Mouse (Mus musculus) heart, embryonic 13.5 days (tissue): Measurements from ENCODE around the gene Nmnat3. TPM values are rescaled to one million over a fixed set of nuclear protein-coding genes. Genes with fewer than 3 reads are reported as not detected.

Experiments
- ATAC-seq: fragments of 200-750 bp; cut with Nextera tagmentation; 2 replicates; pipeline ENCODE4 v1.8.0; 2017; ENCODE audit warnings: moderate TSS enrichment; ENCODE audit not compliant: insufficient number of reproducible peaks, low FRiP score, low TSS enrichment; ENCODE audit errors: extremely low read depth
- H3K27ac ChIP-seq: fragments of 300-500 bp; sonication (generic); replicated peaks from 2 replicates; pipeline ENCODE4 v1.5.1; 2015; ENCODE audit warnings: moderate library complexity, mild to moderate bottlenecking, inconsistent platforms
- H3K27me3 ChIP-seq: fragments of 300-500 bp; sonication (generic); replicated peaks from 2 replicates; pipeline ENCODE4 v1.6.1; 2015; ENCODE audit warnings: mild to moderate bottlenecking, inconsistent platforms
- H3K36me3 ChIP-seq: fragments of 300-500 bp; sonication (generic); 2 replicates; pipeline ENCODE4 v1.6.1; 2015; ENCODE audit warnings: mild to moderate bottlenecking, inconsistent platforms
- H3K4me1 ChIP-seq: fragments of 300-500 bp; sonication (generic); 2 replicates; pipeline ENCODE4 v1.6.1; 2015; ENCODE audit warnings: inconsistent platforms
- H3K4me2 ChIP-seq: fragments of 300-500 bp; sonication (generic); 2 replicates; pipeline ENCODE4 v1.6.1; 2015; ENCODE audit warnings: inconsistent platforms, mild to moderate bottlenecking, moderate library complexity
- H3K4me3 ChIP-seq: fragments of 300-500 bp; sonication (generic); 2 replicates; pipeline ENCODE4 v1.5.1; 2015; ENCODE audit warnings: moderate library complexity, mild to moderate bottlenecking, inconsistent platforms
- H3K9ac ChIP-seq: fragments of 300-500 bp; sonication (generic); 2 replicates; pipeline ENCODE4 v1.6.1; 2015; ENCODE audit warnings: inconsistent platforms, mild to moderate bottlenecking, moderate library complexity
- H3K9me3 ChIP-seq: fragments of 300-500 bp; sonication (generic); 2 replicates; pipeline ENCODE4 v1.6.1; 2016; ENCODE audit warnings: inconsistent platforms
- WGBS: fragments of 180-500 bp; shearing (Covaris S2); methylation state at CpG from one replicate; pipeline ENCODE4 v1.1.7; 2015; ENCODE audit warnings: mixed read lengths; 5-methylcytosine and 5-hydroxymethylcytosine counted together
- polyA plus RNA-seq: library from polyadenylated mRNA; unstranded; fragments of >200 nt; fragmentation: Nextera tagmentation; extraction: Ambion mirVana; gene quantifications from 2 replicates; pipeline ENCODE4 v1.2.1, GENCODE M21; 2015

The Nmnat3 gene
- polyA plus RNA-seq, 1 experiment from 2014 or later: 8.7 TPM

DNA sequence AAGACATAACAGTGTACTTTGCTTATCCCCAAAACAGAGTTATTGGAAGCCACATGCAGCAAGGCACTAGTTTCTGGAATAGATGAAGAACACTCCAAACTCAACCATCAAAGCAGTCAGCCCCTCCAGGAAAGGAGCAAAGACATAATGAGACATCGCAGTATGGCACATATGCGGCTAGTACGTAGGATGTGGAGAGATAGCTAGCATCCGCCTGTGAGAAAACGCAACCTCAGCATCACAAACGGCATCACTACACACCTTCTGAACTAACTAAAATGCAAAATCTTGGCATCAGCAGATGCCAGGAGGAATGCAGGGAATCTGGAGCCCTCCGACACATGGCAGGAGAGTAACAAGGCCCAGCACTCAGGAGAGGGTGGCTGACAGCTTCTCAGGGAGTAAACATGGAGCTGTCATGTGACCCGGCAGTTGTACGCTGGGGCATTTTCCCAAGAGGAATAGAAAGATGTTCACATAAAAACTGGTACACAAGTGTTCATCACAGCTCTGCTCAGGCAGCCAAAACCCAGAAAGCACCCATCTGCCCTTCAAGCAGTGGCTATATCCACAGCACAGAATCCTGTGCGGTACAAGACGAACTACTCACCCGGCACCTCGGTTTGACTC is 80.2 kb downstream of the Nmnat3 start:
- H3K27ac ChIP-seq: no peak overlapping the region
- WGBS: 83% methylated on average over 13 of the region's 13 CpGs
- no peak overlapping the region for H3K4me2 ChIP-seq
- no peak overlapping the region for H3K9ac ChIP-seq
- ATAC-seq: no peak
- H3K27me3 ChIP-seq: no peaks in the 10 kb centered on the region
- no peak overlapping the region for H3K4me3 ChIP-seq
- H3K9me3 ChIP-seq: no peaks in the 10 kb centered on the region
- H3K4me1 ChIP-seq: no peaks in the 10 kb centered on the region
- no peaks in the 10 kb centered on the region for H3K36me3 ChIP-seq

DNA sequence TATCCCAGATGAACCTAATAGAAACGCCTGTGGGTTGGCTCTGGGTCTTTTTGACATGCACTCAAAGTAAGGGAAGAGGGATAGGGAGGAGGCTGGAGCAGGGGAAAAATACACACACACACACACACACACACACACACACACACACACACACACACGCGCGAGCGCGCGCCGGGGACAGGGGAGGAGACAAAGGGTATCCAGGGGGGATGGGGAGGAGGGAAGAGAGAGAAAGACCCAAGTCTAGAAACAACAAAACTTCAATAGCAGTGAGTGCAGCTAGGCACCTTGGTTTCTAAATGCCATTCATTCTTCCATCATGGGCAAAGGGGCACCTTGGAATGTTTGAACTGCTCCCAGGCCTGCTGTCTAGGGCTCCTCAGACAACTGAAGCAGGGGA is 82.5 kb downstream of the Nmnat3 start:
- WGBS: 86% methylated on average over 8 of the region's 8 CpGs
- no peak overlapping the region for H3K4me2 ChIP-seq
- ATAC-seq: no peak

DNA sequence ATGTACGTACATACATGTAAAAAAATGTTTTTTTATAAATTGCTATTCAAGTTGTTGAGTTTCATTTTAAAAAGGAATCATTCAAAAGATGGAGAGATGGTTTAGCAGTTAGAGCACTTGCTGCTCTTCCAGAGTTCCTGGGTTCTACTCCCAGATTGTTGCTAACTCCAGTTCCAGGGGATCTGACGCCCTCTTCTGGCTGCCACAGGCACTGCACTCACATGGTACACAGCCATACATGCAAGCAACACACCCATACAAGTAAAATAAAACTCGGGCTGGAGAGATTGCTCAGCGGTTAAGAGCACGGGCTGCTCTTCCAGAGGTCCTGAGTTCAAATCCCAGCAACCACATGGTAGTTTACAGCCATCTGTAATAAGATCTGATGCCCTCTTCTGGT is 86.1 kb downstream of the Nmnat3 start:
- ATAC-seq: no peak
- Histone ChIP-seq H3K9me3 (no peaks in the 10 kb centered on the region), H3K4me2 (no peak overlapping the region), H3K27me3 (no peaks in the 10 kb centered on the region), H3K36me3 (no peaks in the 10 kb centered on the region), H3K27ac (no peak overlapping the region), H3K4me1 (no peaks in the 10 kb centered on the region), H3K4me3 (no peak overlapping the region), H3K9ac (no peak overlapping the region)
- WGBS: 85% methylated on average over 5 of the region's 5 CpGs

More for the DNA sequence above, 82.5 kb downstream of the Nmnat3 start:
- Histone ChIP-seq H3K27me3 (no peaks in the 10 kb centered on the region), H3K9ac (no peak overlapping the region), H3K4me1 (no peaks in the 10 kb centered on the region), H3K36me3 (no peaks in the 10 kb centered on the region), H3K4me3 (no peak overlapping the region), H3K27ac (no peak overlapping the region), H3K9me3 (no peaks in the 10 kb centered on the region)

DNA sequence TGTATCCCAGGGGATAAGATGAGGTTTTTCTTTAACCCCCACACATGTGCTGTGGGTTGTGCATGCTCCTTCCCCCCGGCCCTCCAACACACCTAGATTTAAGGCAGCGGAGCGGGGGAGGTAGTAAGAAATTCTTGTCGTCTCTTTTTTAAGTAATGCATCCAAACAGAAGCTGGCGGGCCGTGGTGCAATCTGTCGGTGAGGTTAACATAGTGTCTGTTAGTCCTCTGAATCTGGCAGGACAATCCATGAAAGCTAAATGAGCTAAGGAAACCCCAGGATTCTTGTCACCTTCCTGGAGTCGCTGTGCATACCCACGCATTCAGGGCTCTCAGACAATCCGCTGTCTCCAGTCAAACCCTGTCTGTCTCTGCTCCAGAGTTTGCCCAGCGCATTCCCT is 87.7 kb downstream of the Nmnat3 start:
- Histone ChIP-seq H3K9ac (no peak overlapping the region), H3K4me3 (no peak overlapping the region), H3K4me1 (no peaks in the 10 kb centered on the region), H3K27me3 (no peaks in the 10 kb centered on the region), H3K36me3 (no peaks in the 10 kb centered on the region), H3K4me2 (no peak overlapping the region), H3K9me3 (no peaks in the 10 kb centered on the region), H3K27ac (no peak overlapping the region)
- WGBS: 80% methylated on average over 11 of the region's 11 CpGs
- ATAC-seq: no peak

DNA sequence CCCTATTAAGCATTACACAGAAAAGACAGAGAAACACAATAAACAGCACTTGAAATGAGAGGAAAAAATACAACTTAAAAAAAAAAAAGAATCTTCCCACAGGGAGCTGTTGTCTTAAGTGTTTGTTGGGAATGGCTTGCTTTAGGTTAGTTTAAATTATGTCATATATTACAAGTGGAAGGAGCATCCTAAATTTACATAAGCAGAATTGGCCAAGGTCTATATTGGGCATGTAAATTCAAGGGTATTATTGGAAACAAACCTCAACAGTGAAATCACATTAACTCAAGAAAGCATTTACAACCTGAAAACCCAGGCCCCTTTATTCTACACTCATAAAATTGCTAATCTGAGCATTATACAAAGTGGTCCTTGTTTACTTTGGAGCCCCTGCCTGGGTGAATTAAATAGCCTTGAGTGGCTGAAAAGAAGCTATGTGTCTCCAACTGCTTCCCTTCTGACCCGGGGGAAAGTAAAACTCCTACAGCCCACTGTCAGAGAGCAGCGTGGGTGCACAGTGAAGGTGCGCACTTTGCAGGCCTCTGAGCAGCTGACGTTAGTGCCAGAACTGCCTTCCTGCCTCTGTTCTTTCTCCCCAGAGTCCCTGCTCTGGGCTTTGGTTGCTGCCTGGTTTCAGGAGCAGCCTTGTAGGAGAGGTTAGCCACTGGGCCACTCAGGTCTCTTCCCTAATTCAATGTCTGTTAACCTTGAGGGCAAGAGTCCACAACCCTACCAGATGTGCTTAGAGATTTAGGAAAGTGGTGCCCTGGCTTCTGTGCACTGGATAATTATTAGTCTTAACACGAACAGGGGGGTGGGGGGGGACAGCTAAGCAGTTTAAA is 88.3 kb downstream of the Nmnat3 start:
- no peak for ATAC-seq
- Histone ChIP-seq H3K9me3 (no peaks in the 10 kb centered on the region), H3K4me3 (no peak overlapping the region), H3K4me1 (no peaks in the 10 kb centered on the region), H3K27ac (no peak overlapping the region), H3K4me2 (no peak overlapping the region), H3K36me3 (no peaks in the 10 kb centered on the region), H3K27me3 (no peaks in the 10 kb centered on the region), H3K9ac (no peak overlapping the region)
- 75% methylated on average over 5 of the region's 5 CpGs for WGBS

DNA sequence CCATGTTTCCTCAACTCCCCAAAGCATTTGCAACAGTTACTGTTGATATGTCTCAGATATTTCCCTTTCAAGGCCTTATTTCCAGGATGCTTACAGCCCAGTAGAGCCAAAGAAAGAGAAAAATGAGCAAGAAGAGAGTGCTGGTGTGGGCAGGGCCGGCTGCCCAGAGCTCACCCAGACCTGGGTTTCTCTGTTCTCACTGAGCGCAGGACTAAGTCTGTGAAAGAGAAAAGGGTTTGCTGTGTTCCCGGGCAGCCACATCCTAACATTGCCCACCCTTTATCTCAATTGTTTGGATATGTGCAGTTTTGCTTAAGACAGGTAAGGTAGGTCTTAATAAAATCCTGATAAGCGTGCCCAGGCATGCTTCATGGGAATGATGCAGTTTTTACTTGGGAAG is 92.5 kb downstream of the Nmnat3 start:
- no peaks in the 10 kb centered on the region for H3K9me3 ChIP-seq
- H3K27me3 ChIP-seq: no peaks in the 10 kb centered on the region
- H3K4me2 ChIP-seq: no peak overlapping the region
- ATAC-seq: no peak
- no peak overlapping the region for H3K27ac ChIP-seq
- 68% methylated on average over 4 of the region's 4 CpGs for WGBS
- H3K36me3 ChIP-seq: no peaks in the 10 kb centered on the region
- no peak overlapping the region for H3K4me3 ChIP-seq
- H3K9ac ChIP-seq: no peak overlapping the region
- no peaks in the 10 kb centered on the region for H3K4me1 ChIP-seq

DNA sequence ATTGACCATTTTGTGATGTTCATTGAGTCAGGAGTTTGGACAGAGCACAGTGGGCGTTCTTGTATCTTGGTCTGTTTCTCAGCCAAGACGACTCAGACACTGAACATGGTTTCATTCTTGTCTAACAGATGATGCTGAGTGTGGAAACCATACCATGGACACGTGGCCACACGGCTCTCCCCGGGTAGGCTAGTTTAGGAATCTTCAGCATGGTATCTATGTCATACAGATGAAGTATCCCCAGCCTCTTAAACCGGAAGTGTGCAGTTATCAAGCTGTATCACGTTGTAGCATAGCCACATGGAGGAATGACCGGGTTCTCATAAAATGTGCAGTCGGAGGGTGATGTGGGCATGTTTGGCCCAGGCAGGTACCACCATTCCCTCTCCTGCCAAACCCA is 93.4 kb downstream of the Nmnat3 start:
- WGBS: 87% methylated on average over 9 of the region's 9 CpGs
- Histone ChIP-seq H3K27ac (no peak overlapping the region), H3K9ac (no peak overlapping the region), H3K9me3 (no peaks in the 10 kb centered on the region), H3K4me3 (no peak overlapping the region), H3K4me2 (no peak overlapping the region), H3K27me3 (no peaks in the 10 kb centered on the region), H3K4me1 (no peaks in the 10 kb centered on the region), H3K36me3 (no peaks in the 10 kb centered on the region)
- ATAC-seq: no peak

DNA sequence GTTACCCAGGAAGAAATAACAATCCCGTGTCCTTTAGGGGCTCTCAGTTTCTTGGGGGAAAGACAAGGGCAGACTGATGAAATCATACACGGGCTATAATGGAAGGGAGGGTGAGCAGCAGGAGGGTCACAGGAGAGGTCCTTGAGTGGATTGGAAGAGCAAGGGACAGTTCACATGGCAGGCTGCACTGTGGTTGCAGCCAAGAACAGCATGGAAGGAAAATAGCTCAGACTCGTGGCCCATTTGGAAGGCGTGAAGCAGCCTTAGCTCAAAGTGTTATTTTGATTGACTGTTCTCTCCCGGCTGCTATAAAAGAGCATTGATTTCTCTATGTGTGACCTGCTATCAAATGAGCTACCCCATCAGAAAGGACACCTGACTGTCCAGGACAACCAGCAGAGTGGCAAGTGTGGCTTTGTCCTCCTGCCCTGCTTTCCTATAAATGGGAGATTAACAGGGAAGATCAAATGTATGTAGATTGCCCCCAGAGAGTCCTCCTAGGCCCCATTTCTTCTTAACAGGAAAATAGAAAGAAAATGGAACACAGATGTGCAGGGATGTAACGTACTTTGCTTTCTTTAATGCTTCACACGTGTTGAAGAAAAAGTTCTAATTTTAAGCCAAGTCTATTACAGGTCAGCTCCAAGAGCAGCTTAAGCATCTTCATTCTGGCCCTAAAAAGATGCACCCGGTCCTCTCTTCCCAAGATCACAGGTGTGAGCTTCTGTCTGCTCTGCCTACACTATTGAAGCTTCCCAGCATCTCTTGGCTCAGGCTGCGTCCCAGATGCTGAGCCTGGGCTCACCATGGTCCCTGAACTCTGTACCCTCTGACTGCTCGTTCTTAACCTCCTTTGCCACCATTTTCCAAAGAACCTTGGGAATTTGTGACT is 100.8 kb downstream of the Nmnat3 start:
- ATAC-seq: no peak
- H3K27me3 ChIP-seq: no peaks in the 10 kb centered on the region
- no peaks in the 10 kb centered on the region for H3K9me3 ChIP-seq
- H3K4me2 ChIP-seq: no peak overlapping the region
- H3K27ac ChIP-seq: no peak overlapping the region
- H3K4me3 ChIP-seq: no peak overlapping the region
- no peaks in the 10 kb centered on the region for H3K4me1 ChIP-seq
- no peaks in the 10 kb centered on the region for H3K36me3 ChIP-seq
- no peak overlapping the region for H3K9ac ChIP-seq
- 75% methylated on average over 10 of the region's 10 CpGs for WGBS

DNA sequence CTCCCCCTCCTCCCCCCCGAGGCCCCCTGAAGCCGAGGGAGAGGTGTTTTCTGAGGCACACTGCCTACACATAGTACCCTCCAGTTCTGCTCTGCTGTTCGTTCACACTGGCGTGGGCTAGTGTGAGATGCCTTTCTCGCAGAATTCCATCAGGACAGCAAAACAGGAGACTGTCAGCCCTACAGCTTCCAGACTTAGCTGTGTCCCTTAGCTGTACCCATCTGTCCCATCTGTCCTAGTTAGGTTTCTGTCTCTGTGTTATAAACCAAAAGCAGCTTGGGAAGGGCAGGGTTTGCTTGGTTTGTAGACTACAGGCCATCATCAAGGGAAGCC is 101.4 kb downstream of the Nmnat3 start:
- no peaks in the 10 kb centered on the region for H3K9me3 ChIP-seq
- H3K4me2 ChIP-seq: no peak overlapping the region
- H3K4me3 ChIP-seq: no peak overlapping the region
- no peaks in the 10 kb centered on the region for H3K27me3 ChIP-seq
- WGBS: 79% methylated on average over 5 of the region's 5 CpGs
- ATAC-seq: no peak
- no peaks in the 10 kb centered on the region for H3K36me3 ChIP-seq
- no peak overlapping the region for H3K9ac ChIP-seq
- H3K27ac ChIP-seq: no peak overlapping the region
- no peaks in the 10 kb centered on the region for H3K4me1 ChIP-seq

DNA sequence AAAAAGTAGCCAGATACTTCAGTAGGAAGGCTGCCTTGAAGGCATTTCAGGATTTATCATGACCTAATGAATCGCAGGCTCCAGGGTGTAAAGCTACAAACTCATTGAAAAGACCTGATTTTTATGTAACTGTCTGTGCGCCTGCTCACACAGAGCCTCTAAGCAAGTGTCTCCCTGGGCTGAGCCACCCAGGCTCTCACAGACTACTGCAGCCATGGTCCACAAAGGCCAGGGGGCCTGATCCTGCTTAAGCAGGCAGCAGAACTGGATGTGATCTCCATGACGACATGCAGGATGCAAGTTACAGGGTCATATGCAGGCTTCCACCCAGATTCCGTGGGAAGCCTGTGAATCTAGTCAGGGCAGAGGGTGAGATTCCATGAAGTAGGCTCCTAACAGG is 106.3 kb downstream of the Nmnat3 start:
- Histone ChIP-seq H3K4me1 (no peaks in the 10 kb centered on the region), H3K4me3 (no peak overlapping the region), H3K4me2 (no peak overlapping the region), H3K27ac (no peak overlapping the region), H3K27me3 (no peaks in the 10 kb centered on the region), H3K9ac (no peak overlapping the region), H3K36me3 (no peaks in the 10 kb centered on the region), H3K9me3 (no peaks in the 10 kb centered on the region)
- no peak for ATAC-seq
- WGBS: 75% methylated on average over 4 of the region's 4 CpGs

DNA sequence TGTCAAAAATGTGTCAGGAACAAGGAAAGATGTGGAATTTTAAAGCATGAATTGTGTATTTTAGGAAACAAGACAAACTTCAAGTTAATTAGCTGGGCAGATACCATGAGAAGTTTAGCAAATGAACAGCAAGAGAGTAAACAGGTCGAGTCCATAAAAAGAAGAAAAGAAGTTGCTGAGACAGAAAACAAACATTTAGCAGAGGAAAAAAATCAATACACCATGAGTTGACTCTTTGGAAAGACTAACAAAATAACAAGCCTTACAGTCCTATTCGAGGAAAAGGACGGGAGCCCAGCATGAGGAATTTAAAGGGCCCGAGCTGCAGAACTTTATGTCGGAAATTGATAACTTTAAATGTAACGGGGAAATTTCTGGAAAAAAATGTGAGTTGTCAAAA is 110.0 kb downstream of the Nmnat3 start:
- H3K9me3 ChIP-seq: no peaks in the 10 kb centered on the region
- H3K4me3 ChIP-seq: no peak overlapping the region
- H3K27ac ChIP-seq: no peak overlapping the region
- no peaks in the 10 kb centered on the region for H3K36me3 ChIP-seq
- no peak for ATAC-seq
- no peak overlapping the region for H3K4me2 ChIP-seq
- WGBS: 83% methylated on average over 6 of the region's 6 CpGs
- H3K4me1 ChIP-seq: no peaks in the 10 kb centered on the region
- H3K9ac ChIP-seq: no peak overlapping the region
- no peaks in the 10 kb centered on the region for H3K27me3 ChIP-seq
